Mouse (Mus musculus): ENCODE results near the gene Zfp965.
"Not testable (repeated sequence)": the region's sequence is repeated elsewhere in the genome, so short reads cannot be mapped to it uniquely, and the experiment has no call there.

DNA sequence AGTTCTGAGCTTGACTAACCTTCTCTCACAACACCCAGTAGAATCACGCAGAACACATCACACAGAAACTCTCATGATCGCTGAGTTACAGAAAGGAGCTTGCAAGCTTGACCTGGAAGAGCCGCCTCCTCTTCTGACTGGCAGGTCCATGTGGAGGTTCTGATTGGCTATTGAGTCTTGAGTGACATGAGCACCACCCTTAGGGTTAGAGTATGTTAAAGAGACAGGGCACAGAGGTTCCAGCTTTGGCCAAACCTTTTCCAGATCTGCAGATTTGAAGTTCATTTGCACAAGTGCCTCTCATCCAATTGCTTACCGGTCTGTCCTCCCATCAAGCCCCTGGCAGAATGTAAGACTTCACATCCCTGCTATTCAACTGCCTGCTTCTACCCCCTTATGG is 34.1 kb upstream of the Zfp965 start, which contains the start of gene Gm4724:
- not testable (repeated sequence) for TF ChIP-seq POLR2A (IDR thresholded peaks at IDR 0.05; ENCODE audit: control insufficient read depth, extremely low read depth, insufficient read depth, low read length, poor library complexity); CTCF (IDR thresholded peaks at IDR 0.05; ENCODE audit: borderline replicate concordance, control insufficient read depth, extremely low read depth, insufficient read depth, low read length, poor library complexity)
